Mouse (Mus musculus) embryonic stem cell, embryonic (primary cell): ENCODE results near the gene Lamb3.

Source experiments
- CTCF ChIA-PET, 4 experiments: fragments of 300-600 bp in 2 of 4; fragments of 350-600 bp in 2 of 4; sonication (Branson Sonifier 250); formaldehyde crosslinking; loops; one replicate each; lab custom pipeline; 2022; ENCODE audit warnings: inconsistent platforms in 2 of 4; lab: Charles Lee
- POLR2A ChIA-PET, 4 experiments: fragments of 300-600 bp in 2 of 4; fragments of 350-600 bp in 2 of 4; sonication (Branson Sonifier 250); formaldehyde crosslinking; loops; one replicate each; lab custom pipeline; 2022; ENCODE audit warnings: antibody characterized with exemption in 4 of 4, inconsistent platforms in 1 of 4; lab: Charles Lee

Gene Lamb3

DNA sequence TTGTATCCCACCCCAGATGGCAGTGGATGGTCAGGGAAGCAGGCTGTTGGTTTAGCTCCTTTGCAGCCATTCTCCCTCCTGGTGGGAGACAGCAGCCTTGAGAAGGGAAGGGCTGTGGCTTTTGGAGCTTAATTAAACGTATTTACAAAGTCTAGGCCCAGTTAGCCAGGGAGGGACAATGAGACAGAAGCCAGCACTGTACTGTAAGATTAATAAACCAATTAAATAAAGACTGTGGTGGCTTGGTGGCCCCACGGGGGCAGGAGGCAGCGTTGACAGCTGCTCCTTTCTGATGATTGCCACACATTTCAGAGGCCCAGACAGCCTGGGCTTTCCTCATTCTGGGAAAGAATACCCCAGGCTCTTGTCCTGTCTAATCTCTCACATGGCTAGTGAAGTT is 182.0 kb downstream of the Lamb3 start:
- ChIA-PET POLR2A (no interaction called here), CTCF (interaction anchor here in 1 of 4 experiments (0.6 kb wide), 1 partner anchor 12 kb away, joined by 3 read pairs; no protein-coding TSS in a partner anchor)

DNA sequence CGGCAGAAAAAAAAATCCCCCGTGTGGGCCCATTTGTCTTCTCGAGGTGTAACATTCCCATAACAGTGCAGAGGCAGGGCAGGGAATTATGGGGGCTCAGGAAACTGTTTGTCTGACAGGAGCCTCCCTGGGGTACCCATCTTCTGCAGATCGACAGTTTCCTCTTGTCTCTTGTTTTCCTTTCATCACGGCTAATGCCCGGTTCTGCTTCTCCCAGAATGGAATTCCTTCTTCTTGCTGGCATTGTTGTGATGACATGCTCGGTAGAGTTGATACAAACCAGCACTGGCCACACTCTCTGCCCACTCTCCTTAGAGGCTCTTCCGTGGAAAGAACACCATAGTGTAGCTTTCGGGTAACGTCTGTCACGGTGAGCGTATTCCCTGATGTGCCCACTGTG is 182.5 kb downstream of the Lamb3 start:
- POLR2A ChIA-PET = no interaction called here
- CTCF ChIA-PET = interaction anchor here in 1 of 4 experiments (0.6 kb wide), 1 partner anchor 12 kb away, joined by 3 read pairs; no protein-coding TSS in a partner anchor

DNA sequence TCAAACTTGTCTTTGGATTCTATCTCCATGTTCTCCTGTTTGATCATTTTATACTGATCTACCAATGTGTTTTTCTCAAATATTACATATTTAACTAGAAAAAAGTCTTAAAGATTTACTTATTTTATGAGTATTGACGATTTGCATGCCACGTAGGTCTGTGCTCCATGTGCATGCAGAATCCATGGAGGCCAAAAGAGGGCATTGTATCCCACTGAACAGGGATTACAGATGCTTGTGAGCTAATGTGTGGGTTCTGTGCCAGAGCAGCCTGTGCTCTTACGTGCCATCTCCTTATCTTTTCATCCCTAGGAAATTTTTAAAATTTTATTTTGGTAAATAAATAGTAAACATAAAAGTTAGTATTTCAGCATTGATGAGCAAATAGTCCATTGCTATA is 184.8 kb downstream of the Lamb3 start:
- CTCF ChIA-PET = interaction anchor here in 1 of 4 experiments (3.6 kb wide), 1 partner anchor 10 kb away, joined by 14 read pairs; no protein-coding TSS in a partner anchor
- POLR2A ChIA-PET = no interaction called here
